Comparison of ENCODE assay signal across 8 mouse cellular contexts in the genomic region with DNA sequence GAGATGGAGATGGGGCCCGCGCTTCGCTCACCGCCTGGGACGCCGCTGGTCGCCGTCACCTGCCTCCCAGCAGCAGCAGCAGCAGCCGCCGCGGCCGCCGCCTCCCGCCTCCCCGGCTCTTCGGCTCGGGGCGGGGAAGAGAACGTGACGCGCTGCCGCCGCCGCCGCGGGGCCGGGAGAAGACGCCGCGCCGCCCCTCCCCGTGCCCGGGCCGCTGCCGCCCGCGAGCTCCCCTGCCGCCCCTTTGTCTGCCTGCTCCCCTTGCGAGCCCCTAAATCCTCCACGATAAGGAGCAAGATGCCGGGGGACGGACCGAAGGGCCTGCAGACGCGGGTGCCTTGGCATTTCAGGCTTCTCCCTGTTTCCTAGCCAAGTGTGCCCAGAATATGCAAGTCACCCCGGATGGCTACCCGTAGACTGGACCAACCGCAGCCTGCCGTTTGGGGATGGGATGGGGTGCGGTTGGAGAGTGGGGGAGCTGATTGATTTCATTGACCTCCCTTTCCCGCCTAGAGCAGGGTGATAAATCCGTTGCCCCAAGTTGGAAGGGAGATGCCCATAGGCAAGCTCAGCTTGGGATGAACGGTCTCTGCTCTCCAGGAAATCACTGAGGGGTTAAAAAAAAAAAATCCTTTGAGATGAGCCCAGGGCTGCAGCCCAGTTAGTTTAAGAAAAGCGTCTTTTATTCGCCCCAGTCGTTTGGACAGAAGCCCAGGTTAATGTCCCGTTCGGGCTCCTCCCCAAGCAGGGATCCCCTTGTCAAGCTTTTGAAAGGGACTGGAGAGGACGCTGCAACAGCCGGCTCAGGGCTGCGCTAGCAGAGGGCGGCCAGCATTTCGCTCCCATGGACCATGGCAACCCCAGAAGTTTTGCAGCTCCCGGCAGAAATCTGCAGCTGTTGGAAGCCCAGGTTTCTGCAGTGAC. TPM values are rescaled to one million over a fixed set of nuclear protein-coding genes. Genes with fewer than 3 reads are reported as not detected.
DNase-seq lines count a peak whose midpoint lies in the region; ATAC-seq and TF ChIP-seq lines count a peak whose summit lies in the region.

A gene (minus strand): TSS at position 398 of the 924 bp plus-strand sequence.

- peaks cover 50% of the 10 kb centered on the region for H3K27me3 ChIP-seq in E14TG2a.4 (ENCODE audit: insufficient read depth, low read length)
- no peaks in the 10 kb centered on the region for H3K27me3 ChIP-seq in forebrain, embryonic 10.5 days (ENCODE audit: poor library complexity, severe bottlenecking)
- H3K27me3 ChIP-seq in heart, embryonic 12.5 days (replicated peaks), result no peaks in the 10 kb centered on the region
- no peaks in the 10 kb centered on the region for H3K27me3 ChIP-seq in kidney, embryonic 15.5 days
- H3K27me3 ChIP-seq in liver, embryonic 11.5 days (replicated peaks; ENCODE audit: control insufficient read depth, insufficient read depth, low read length), result no peaks in the 10 kb centered on the region

- no peak for TF ChIP-seq CTCF in E14TG2a.4 (conservative IDR thresholded peaks at IDR 0.05; ENCODE audit: low read length)

- peak; percentile 49 for DNase-seq in c-Kit-negative CD71-positive TER-119-positive erythroid progenitor cells, embryonic 14.5 days (ENCODE audit: low read depth, low spot score)
- peak; percentile 61 for DNase-seq in forebrain, embryonic 10.5 days (ENCODE audit: extremely low spot score, low spot score)
- no peak for DNase-seq in liver, embryonic 11.5 days (ENCODE audit: low spot score)
- peak; percentile 62 to 66 for DNase-seq in spleen, postnatal 36 days (ENCODE audit: low spot score in 2 of 2)

- no peaks in the 10 kb centered on the region for H3K9me3 ChIP-seq in E14TG2a.4 (ENCODE audit: low read length)
- H3K9me3 ChIP-seq in forebrain, embryonic 10.5 days, result no peaks in the 10 kb centered on the region
- H3K9me3 ChIP-seq in heart, embryonic 12.5 days (replicated peaks), result no peaks in the 10 kb centered on the region
- no peaks in the 10 kb centered on the region for H3K9me3 ChIP-seq in kidney, embryonic 15.5 days (replicated peaks)
- H3K9me3 ChIP-seq in liver, embryonic 11.5 days (ENCODE audit: control insufficient read depth, low read length), result no peaks in the 10 kb centered on the region

- H3K4me1 ChIP-seq in E14TG2a.4 (replicated peaks; ENCODE audit: low read depth, low read length), result peaks cover 15% of the 10 kb centered on the region
- peaks cover 37% of the 10 kb centered on the region for H3K4me1 ChIP-seq in forebrain, embryonic 10.5 days
- H3K4me1 ChIP-seq in heart, embryonic 12.5 days (replicated peaks), result peaks cover 24% of the 10 kb centered on the region
- peaks cover 33% of the 10 kb centered on the region for H3K4me1 ChIP-seq in kidney, embryonic 15.5 days
- peaks cover 17% of the 10 kb centered on the region for H3K4me1 ChIP-seq in liver, embryonic 11.5 days (replicated peaks; ENCODE audit: control insufficient read depth, insufficient read depth, low read length)

- no peaks in the 10 kb centered on the region for H3K36me3 ChIP-seq in E14TG2a.4 (ENCODE audit: insufficient read depth, low read length)
- H3K36me3 ChIP-seq in forebrain, embryonic 10.5 days (replicated peaks), result no peaks in the 10 kb centered on the region
- no peaks in the 10 kb centered on the region for H3K36me3 ChIP-seq in heart, embryonic 12.5 days
- H3K36me3 ChIP-seq in kidney, embryonic 15.5 days, result no peaks in the 10 kb centered on the region
- H3K36me3 ChIP-seq in liver, embryonic 11.5 days (ENCODE audit: control insufficient read depth, insufficient read depth, low read length), result no peaks in the 10 kb centered on the region

- H3K4me3 ChIP-seq in E14TG2a.4 (replicated peaks; ENCODE audit: low read length), result peak within 1 kb of the TSS; percentile 84
- H3K4me3 ChIP-seq in forebrain, embryonic 10.5 days, result peak within 1 kb of the TSS; percentile 99
- peak within 1 kb of the TSS; percentile 93 for H3K4me3 ChIP-seq in heart, embryonic 12.5 days
- peak within 1 kb of the TSS; percentile 97 for H3K4me3 ChIP-seq in kidney, embryonic 15.5 days (replicated peaks)
- peak within 1 kb of the TSS; percentile 95 for H3K4me3 ChIP-seq in liver, embryonic 11.5 days (ENCODE audit: low read depth, low read length)

- H3K9ac ChIP-seq in heart, embryonic 12.5 days, result peak within 1 kb of the TSS; percentile 99
- H3K9ac ChIP-seq in kidney, embryonic 15.5 days, result peak within 1 kb of the TSS; percentile 91
- H3K9ac ChIP-seq in liver, embryonic 11.5 days (ENCODE audit: low read depth, low read length), result peak within 1 kb of the TSS; percentile 97

- WGBS in forebrain, embryonic 10.5 days, result under 1% methylated on average over 64 of the region's 64 CpGs
- under 1% methylated on average over 55 of the region's 64 CpGs for WGBS in heart, embryonic 12.5 days
- under 1% methylated on average over 60 of the region's 64 CpGs for WGBS in kidney, embryonic 15.5 days
- 2% methylated on average over 47 of the region's 64 CpGs for WGBS in liver, embryonic 11.5 days

- H3K4me2 ChIP-seq in heart, embryonic 12.5 days, result peak within 1 kb of the TSS; percentile 81
- H3K4me2 ChIP-seq in kidney, embryonic 15.5 days, result peak within 1 kb of the TSS; percentile 90
- peak within 1 kb of the TSS; percentile 76 for H3K4me2 ChIP-seq in liver, embryonic 11.5 days

- H3K27ac ChIP-seq in forebrain, embryonic 10.5 days, result peak within 1 kb of the TSS; percentile 100
- H3K27ac ChIP-seq in heart, embryonic 12.5 days (ENCODE audit: poor library complexity, severe bottlenecking), result peak within 1 kb of the TSS; percentile 93
- H3K27ac ChIP-seq in kidney, embryonic 15.5 days, result peak within 1 kb of the TSS; percentile 91
- H3K27ac ChIP-seq in liver, embryonic 11.5 days (ENCODE audit: low read depth, low read length), result peak within 1 kb of the TSS; percentile 81

- peak; percentile 75 for ATAC-seq in heart, embryonic 12.5 days (ENCODE audit: insufficient number of reproducible peaks, low FRiP score)
- ATAC-seq in kidney, embryonic 15.5 days (replicated peaks; ENCODE audit: low FRiP score), result peak; percentile 59
- ATAC-seq in liver, embryonic 11.5 days (replicated peaks; ENCODE audit: low FRiP score), result peak; percentile 64
- ATAC-seq in monocyte, adult 5-6 weeks (replicated peaks; ENCODE audit: insufficient number of reproducible peaks, low FRiP score, low TSS enrichment, poor library complexity, severe bottlenecking), result peak; percentile 52

RNA-seq across cellular contexts. Expression of the gene that starts here (rescaled TPM):
- polyA plus RNA-seq in forebrain, embryonic 10.5 days (2016; fragmentation: Nextera tagmentation; extraction: Ambion mirVana), result 55.6 and 55.8 TPM in 2 replicates
- polyA plus RNA-seq in heart, embryonic 12.5 days (2016; fragmentation: Nextera tagmentation; extraction: Ambion mirVana), result 62.3 and 65.2 TPM in 2 replicates
- 34.0 and 34.1 TPM in 2 replicates for polyA plus RNA-seq in kidney, embryonic 15.5 days (2015; fragmentation: Nextera tagmentation; extraction: Ambion mirVana)
- polyA plus RNA-seq in liver, embryonic 11.5 days (2014; fragmentation: Nextera tagmentation; extraction: Ambion mirVana), result 22.8 and 27.6 TPM in 2 replicates
- total RNA-seq in monocyte, adult 5-6 weeks (2017), result 187 to 211 TPM (median 206 TPM) in 3 replicates
